Mouse (Mus musculus) left cerebral cortex, postnatal 4 days (tissue): ENCODE data around the gene Natd1. TPM values are rescaled to one million over a fixed set of nuclear protein-coding genes. Genes with fewer than 3 reads are reported as not detected.

Experiments
- total RNA-seq, 2 experiments: library from RNA; stranded (reverse); gene quantifications; 2 replicates each; pipeline ENCODE4 v1.2.3; 2021

The Natd1 gene
- total RNA-seq, 2 experiments from 2014 or later: 22.8 to 29.3 TPM

Other genes starting within 250 kb of the Natd1 start
- gene Llgl1, start 215.0 kb downstream of the Natd1 start, total RNA-seq: 10 to 100 TPM; 42.2 to 43.4 TPM
- gene Flii, start 187.5 kb downstream of the Natd1 start, total RNA-seq: 10 to 100 TPM; 92.3 to 92.6 TPM
- 10 to 100 TPM; 29.9 to 30.5 TPM for gene Mief2, start 186.4 kb downstream of the Natd1 start, total RNA-seq
- gene Top3a, start 137.4 kb downstream of the Natd1 start, total RNA-seq: 1 to 10 TPM; 9.1 to 9.4 TPM
- gene Smcr8, start 137.2 kb downstream of the Natd1 start, total RNA-seq: 10 to 100 TPM; 23.9 to 24.7 TPM
- gene Shmt1, start 103.0 kb downstream of the Natd1 start, total RNA-seq: 1 to 10 TPM; 4.4 to 5.5 TPM
- 10 to 100 TPM; 23.5 to 23.6 TPM for gene Dhrs7b, start 84.1 kb downstream of the Natd1 start, total RNA-seq
- 10 to 100 TPM; 26.5 to 26.8 TPM for gene Tmem11, start 35.5 kb downstream of the Natd1 start, total RNA-seq
- gene Map2k3, start 17.3 kb upstream of the Natd1 start, total RNA-seq: 10 to 100 TPM; 16.7 to 17.3 TPM
- 1 to 10 TPM; 5.3 TPM for gene Kcnj12, start 107.8 kb upstream of the Natd1 start, total RNA-seq
- 1 to 10 TPM in 1 of 2 experiments, under 1 TPM in 1; 0.70 to 1.1 TPM for gene Tnfrsf13b, start 212.0 kb upstream of the Natd1 start, total RNA-seq